Mouse (Mus musculus) G1E (cell line): ENCODE measurements at regions not wholly inside any gene's neighbourhood (a gene's known extent, or its start where the extent isn't known, plus 50 kb on each side); places are given as distances from the start of the nearest gene placed in this dataset.
A peak's percentile ranks its signal among the peaks of the same experiment; 100 is the strongest.

ENCODE experiments used
- ATAC-seq: 2 replicates; pipeline ENCODE4 v1.8.0; 2016; ENCODE audit warnings: mild to moderate bottlenecking; ENCODE audit not compliant: insufficient number of reproducible peaks, poor library complexity, low FRiP score, severe bottlenecking; ENCODE audit errors: extremely low read depth
- DNase-seq: peaks from one replicate; pipeline ENCODE4 v3.0.0; 2012; ENCODE audit warnings: low spot score
- H3K27me3 ChIP-seq: 2 replicates; pipeline ENCODE4 v1.6.1; 2012; ENCODE audit warnings: mild to moderate bottlenecking, low read length, inconsistent platforms; ENCODE audit not compliant: insufficient read depth
- H3K36me3 ChIP-seq: replicated peaks from 2 replicates; pipeline ENCODE3; 2012; ENCODE audit warnings: mild to moderate bottlenecking, inconsistent platforms
- H3K4me1 ChIP-seq: 2 replicates; pipeline ENCODE4 v1.6.1; 2012; ENCODE audit warnings: low read depth, low read length, inconsistent platforms, mixed read lengths; ENCODE audit not compliant: insufficient read depth
- H3K4me3 ChIP-seq: 2 replicates; pipeline ENCODE4 v1.5.1; 2012; ENCODE audit warnings: low read depth, mild to moderate bottlenecking, inconsistent platforms, low read length, moderate library complexity, mixed read lengths
- H3K9me3 ChIP-seq: replicated peaks from 2 replicates; pipeline ENCODE4 v1.6.1; 2012; ENCODE audit warnings: inconsistent platforms
- CTCF ChIP-seq: IDR thresholded peaks from 2 replicates; pipeline ENCODE4 v1.5.1; 2012; ENCODE audit warnings: low read depth, low read length, inconsistent platforms, mixed read lengths
- GATA1 ChIP-seq: IDR thresholded peaks from 2 replicates; pipeline ENCODE4 v1.6.1; 2012; ENCODE audit warnings: borderline replicate concordance, low read length, inconsistent platforms, mixed read lengths
- GATA2 ChIP-seq: IDR thresholded peaks from 2 replicates; pipeline ENCODE4 v1.6.1; 2012; ENCODE audit warnings: low read depth, low read length, inconsistent platforms, borderline replicate concordance
- POLR2AphosphoS5 ChIP-seq: IDR thresholded peaks from 2 replicates; pipeline ENCODE4 v1.6.1; 2012; ENCODE audit warnings: low read depth, low read length, inconsistent platforms; ENCODE audit not compliant: insufficient replicate concordance
- TAL1 ChIP-seq: conservative IDR thresholded peaks from 2 replicates; pipeline ENCODE4 v1.6.1; 2012; ENCODE audit warnings: low read depth, low read length, inconsistent platforms, mixed read lengths

- no peak for DNase-seq
- no peak for ATAC-seq
- TF ChIP-seq TAL1 (no peak), CTCF (no peak), GATA2 (no peak), GATA1 (no peak), POLR2AphosphoS5 (no peak)
These were observed 394.2 kb upstream of the Hs6st1 start for GRCm38 (mm10) chr1:35673992-35674391.

GRCm38 (mm10) chr1:35682511-35682949 is 385.7 kb upstream of the Hs6st1 start:
- no peaks in the 10 kb centered on the region for H3K36me3 ChIP-seq
- DNase-seq (no peak), ATAC-seq (no peak)
- no peak overlapping the region for H3K4me3 ChIP-seq
- TF ChIP-seq CTCF: no peak
- no peak for TF ChIP-seq TAL1
- TF ChIP-seq GATA2: no peak
- TF ChIP-seq POLR2AphosphoS5: no peak
- no peak for TF ChIP-seq GATA1
- H3K9me3 ChIP-seq: no peaks in the 10 kb centered on the region
- peaks cover 3% of the 10 kb centered on the region; the same call in 1 of the 2 replicates for H3K27me3 ChIP-seq
- H3K4me1 ChIP-seq: peaks cover 22% of the 10 kb centered on the region

More at GRCm38 (mm10) chr1:35673992-35674391, 394.2 kb upstream of the Hs6st1 start:
- H3K27me3 ChIP-seq: 0 out of 2 replicates have a peak, but pooled peaks cover 3% of the 10 kb centered on the region
- no peak overlapping the region for H3K4me3 ChIP-seq
- H3K9me3 ChIP-seq: no peaks in the 10 kb centered on the region
- H3K4me1 ChIP-seq: peaks cover 7% of the 10 kb centered on the region; the same call in 1 of the 2 replicates
- no peaks in the 10 kb centered on the region for H3K36me3 ChIP-seq

DNA sequence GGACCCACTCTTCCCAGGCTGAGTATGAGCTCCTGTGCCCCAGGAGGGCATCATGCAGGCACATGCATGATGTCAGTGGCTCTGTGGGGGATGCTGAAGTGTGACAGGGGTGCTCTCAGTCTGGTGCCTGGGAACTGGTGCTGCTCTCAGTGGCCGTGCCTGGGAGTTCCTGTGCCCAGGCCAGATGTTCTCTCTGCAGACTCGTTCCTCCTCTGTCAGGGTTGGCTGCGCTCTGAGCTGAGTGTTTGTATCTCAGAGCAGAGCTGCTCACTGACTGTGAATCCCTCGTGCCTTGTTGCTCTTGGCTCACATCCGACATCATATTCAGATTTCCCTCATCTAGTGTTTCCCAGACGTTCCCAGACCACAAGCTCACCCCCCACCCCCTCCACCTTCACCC is 382.5 kb upstream of the Hs6st1 start:
- H3K4me1 ChIP-seq: peaks cover 45% of the 10 kb centered on the region
- no peaks in the 10 kb centered on the region for H3K36me3 ChIP-seq
- H3K9me3 ChIP-seq: no peaks in the 10 kb centered on the region
- peaks cover 3% of the 10 kb centered on the region; the same call in 1 of the 2 replicates for H3K27me3 ChIP-seq
- peak; percentile 41; the same call in 1 of the 2 replicates for TF ChIP-seq POLR2AphosphoS5
- no peak for TF ChIP-seq CTCF
- H3K4me3 ChIP-seq: no peak overlapping the region
- DNase-seq: no peak
- ATAC-seq: no peak

DNA sequence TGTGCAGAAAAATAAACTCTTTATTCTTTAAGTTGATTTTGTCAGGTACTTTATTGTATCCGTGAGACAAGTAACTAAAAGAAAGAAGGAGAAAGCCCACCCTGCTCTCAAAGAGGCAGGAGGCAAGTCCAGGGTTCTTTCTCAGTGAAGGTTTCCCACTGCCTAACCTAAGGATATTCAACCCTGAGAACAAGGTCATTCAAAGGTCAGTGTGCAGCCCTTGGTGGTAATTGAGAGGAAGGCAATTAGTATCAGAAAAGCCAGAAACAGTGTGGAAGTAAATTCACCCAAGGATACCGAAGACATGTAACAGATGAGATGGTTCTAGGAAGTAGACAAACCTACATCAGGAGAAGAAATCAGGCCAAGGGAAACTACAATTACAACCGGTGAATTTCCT is 373.9 kb upstream of the Hs6st1 start:
- Histone ChIP-seq H3K4me3 (no peak overlapping the region), H3K36me3 (no peaks in the 10 kb centered on the region), H3K27me3 (no peaks in the 10 kb centered on the region), H3K9me3 (0 out of 2 replicates have a peak, but pooled peaks cover 2% of the 10 kb centered on the region), H3K4me1 (peaks cover 43% of the 10 kb centered on the region)
- no peak for ATAC-seq
- TF ChIP-seq GATA1 (no peak), GATA2 (no peak), CTCF (no peak), TAL1 (no peak), POLR2AphosphoS5 (no peak)
- DNase-seq: no peak

DNA sequence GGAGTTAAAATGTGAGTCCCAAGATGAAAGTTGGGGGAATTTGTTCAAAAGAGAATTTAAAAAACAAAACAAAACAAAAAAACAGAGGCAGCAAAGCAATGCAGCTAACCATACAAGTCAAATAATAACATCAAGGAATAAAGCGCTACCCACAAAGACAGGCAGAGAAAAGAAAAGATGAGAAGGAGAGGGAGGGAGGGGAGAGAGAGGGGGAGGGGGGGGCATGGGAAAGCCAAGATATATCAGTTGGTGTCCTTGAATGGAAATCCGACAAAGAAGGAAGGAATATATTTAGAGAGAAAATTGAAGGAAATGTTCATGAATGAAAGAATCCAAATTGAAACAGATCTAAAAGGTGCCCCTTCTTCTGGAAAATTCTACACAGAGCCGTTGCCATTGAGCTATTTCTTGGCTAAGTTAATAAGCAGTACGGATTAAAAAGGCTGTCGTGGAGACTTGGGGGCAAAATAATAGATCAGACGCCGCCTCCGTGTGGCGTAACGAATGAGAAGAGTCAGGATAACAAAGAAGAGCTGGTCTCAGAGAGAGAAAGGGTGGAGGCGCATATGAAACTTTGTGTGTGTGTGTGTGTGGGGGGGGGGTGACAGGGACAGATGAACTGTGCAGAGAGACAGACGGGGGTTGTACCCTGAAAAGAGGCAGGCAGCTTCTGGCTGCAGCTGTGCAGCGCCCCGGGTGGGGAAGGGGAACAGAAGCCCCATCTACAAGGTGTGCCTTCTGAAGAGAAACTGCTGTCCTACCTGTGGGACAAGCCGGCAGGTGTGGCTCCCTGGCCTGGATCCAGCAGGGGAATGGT is 373.2 kb upstream of the Hs6st1 start:
- DNase-seq (no peak), ATAC-seq (no peak)
- peaks cover 38% of the 10 kb centered on the region for H3K4me1 ChIP-seq
- TF ChIP-seq CTCF (no peak), GATA1 (no peak), TAL1 (no peak), GATA2 (no peak), POLR2AphosphoS5 (no peak)
- no peaks in the 10 kb centered on the region for H3K27me3 ChIP-seq
- 0 out of 2 replicates have a peak, but pooled peaks cover 2% of the 10 kb centered on the region for H3K9me3 ChIP-seq
- no peaks in the 10 kb centered on the region for H3K36me3 ChIP-seq
- no peak overlapping the region for H3K4me3 ChIP-seq

DNA sequence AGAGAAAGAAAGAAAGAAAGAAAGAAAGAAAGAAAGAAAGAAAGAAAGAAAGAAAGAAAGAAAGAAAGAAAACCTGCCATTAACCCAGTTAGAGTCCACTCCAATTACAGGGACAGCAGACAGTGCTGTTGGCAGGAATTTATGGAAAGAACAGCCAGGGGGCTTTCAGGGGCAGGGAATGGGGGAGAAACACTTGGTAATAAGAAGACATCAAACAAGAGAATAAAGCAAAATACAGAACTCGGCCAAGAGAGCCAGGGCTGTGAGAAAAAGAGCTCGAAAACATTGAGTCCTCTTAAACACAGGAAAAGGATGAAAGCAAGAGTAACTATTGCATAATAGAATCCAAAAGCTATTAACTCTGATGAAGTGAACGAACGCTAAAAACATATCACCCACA is 371.0 kb upstream of the Hs6st1 start:
- TF ChIP-seq CTCF: no peak
- TF ChIP-seq GATA2: no peak
- TF ChIP-seq GATA1: no peak
- TF ChIP-seq POLR2AphosphoS5: no peak
- no peak for TF ChIP-seq TAL1
- Histone ChIP-seq H3K4me3 (no peak overlapping the region), H3K4me1 (peaks cover 19% of the 10 kb centered on the region), H3K36me3 (no peaks in the 10 kb centered on the region), H3K9me3 (0 out of 2 replicates have a peak, but pooled peaks cover 2% of the 10 kb centered on the region), H3K27me3 (no peaks in the 10 kb centered on the region)
- ATAC-seq (no peak), DNase-seq (no peak)
